Mouse (Mus musculus): ENCODE measurements around the gene Crls1. TPM values are rescaled to one million over a fixed set of nuclear protein-coding genes. Genes with fewer than 3 reads are reported as not detected.
A peak's percentile ranks its signal among the peaks of the same experiment; 100 is the strongest.

Gene Crls1
- polyA plus RNA-seq, 1 experiment from 2014 or later, result 11.2 TPM

DNA sequence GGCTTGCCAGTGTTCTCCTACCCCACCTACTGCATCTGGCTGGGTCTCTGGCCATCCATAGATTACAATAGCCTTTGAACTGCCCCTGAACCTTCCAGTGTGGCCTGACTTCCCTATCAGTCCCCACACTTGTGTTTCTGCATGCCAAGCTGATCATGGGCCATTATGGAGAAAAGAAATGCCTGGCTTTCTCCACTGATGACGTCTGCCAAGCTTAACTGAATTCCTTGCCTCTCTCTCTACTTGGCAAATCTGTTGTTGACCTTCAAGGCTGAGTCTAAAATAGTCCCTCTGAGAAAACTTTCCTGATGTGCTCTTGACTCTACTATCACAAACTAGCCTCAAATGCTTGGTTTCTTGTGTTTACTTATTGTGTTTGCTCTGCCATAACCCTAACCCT, 51.7 kb downstream of the Crls1 start:
- no peaks in the 10 kb centered on the region for H3K27me3 ChIP-seq
- H3K9me3 ChIP-seq (replicated peaks), result no peaks in the 10 kb centered on the region
- no peak overlapping the region for H3K27ac ChIP-seq
- no peak overlapping the region for H3K4me2 ChIP-seq
- no peaks in the 10 kb centered on the region for H3K4me1 ChIP-seq
- WGBS, result 51% methylated on average over 1 of the region's 1 CpGs
- no peak for ATAC-seq (replicated peaks; ENCODE audit: low FRiP score)
- H3K36me3 ChIP-seq, result no peaks in the 10 kb centered on the region
- H3K9ac ChIP-seq, result no peak overlapping the region
- no peak overlapping the region for H3K4me3 ChIP-seq (replicated peaks)

- Histone ChIP-seq H3K4me2 (no peak overlapping the region), H3K36me3 (no peaks in the 10 kb centered on the region), H3K4me1 (no peaks in the 10 kb centered on the region), H3K4me3 (replicated peaks) (no peak overlapping the region), H3K9me3 (replicated peaks) (no peaks in the 10 kb centered on the region), H3K27ac (no peak overlapping the region), H3K9ac (no peak overlapping the region), H3K27me3 (no peaks in the 10 kb centered on the region)
- no peak for ATAC-seq (replicated peaks; ENCODE audit: low FRiP score)
- 82% methylated on average over 1 of the region's 1 CpGs for WGBS
Measured at GRCm38 (mm10) chr2:132900596-132900995, 54.1 kb downstream of the Crls1 start.

- H3K27me3 ChIP-seq, result no peaks in the 10 kb centered on the region
- no peak overlapping the region for H3K27ac ChIP-seq
- ATAC-seq (replicated peaks; ENCODE audit: low FRiP score), result no peak
- H3K4me1 ChIP-seq, result no peaks in the 10 kb centered on the region
- H3K4me2 ChIP-seq, result no peak overlapping the region
- no peak overlapping the region for H3K9ac ChIP-seq
- no peak overlapping the region for H3K4me3 ChIP-seq (replicated peaks)
- H3K36me3 ChIP-seq, result no peaks in the 10 kb centered on the region
- 80% methylated on average over 4 of the region's 4 CpGs for WGBS
- no peaks in the 10 kb centered on the region for H3K9me3 ChIP-seq (replicated peaks)
Measured at GRCm38 (mm10) chr2:132901636-132902035, 55.2 kb downstream of the Crls1 start.

- WGBS, result 74% methylated on average over 4 of the region's 4 CpGs
- ATAC-seq (replicated peaks; ENCODE audit: low FRiP score), result no peak
- no peaks in the 10 kb centered on the region for H3K9me3 ChIP-seq (replicated peaks)
- no peak overlapping the region for H3K27ac ChIP-seq
- no peak overlapping the region for H3K4me3 ChIP-seq (replicated peaks)
- H3K4me2 ChIP-seq, result no peak overlapping the region
- H3K9ac ChIP-seq, result no peak overlapping the region
- H3K4me1 ChIP-seq, result no peaks in the 10 kb centered on the region
- H3K36me3 ChIP-seq, result no peaks in the 10 kb centered on the region
- no peaks in the 10 kb centered on the region for H3K27me3 ChIP-seq
Measured at GRCm38 (mm10) chr2:132902056-132902455, 55.6 kb downstream of the Crls1 start.

DNA sequence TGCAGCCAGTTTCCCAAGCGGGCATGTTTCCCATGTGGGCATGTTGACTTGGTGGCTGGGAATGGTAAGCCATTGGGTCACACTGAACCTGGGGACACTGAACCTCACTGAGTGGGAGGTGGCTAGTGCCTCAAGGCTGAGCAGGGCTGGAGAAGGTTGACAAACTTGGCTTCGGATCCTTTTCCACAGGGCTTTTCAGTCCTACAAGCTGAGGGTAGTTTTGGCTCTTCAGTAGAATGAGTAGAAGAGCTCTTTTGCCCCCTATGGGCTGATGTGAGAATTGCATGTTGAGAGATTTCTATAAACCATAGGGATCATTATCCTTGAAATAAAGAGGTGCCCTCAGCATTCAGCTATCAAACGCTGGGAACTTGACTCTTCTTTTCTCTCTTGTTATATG, 57.0 kb downstream of the Crls1 start:
- Histone ChIP-seq H3K27me3 (0 out of 2 replicates have a peak, but pooled peaks cover 2% of the 10 kb centered on the region), H3K4me3 (replicated peaks) (no peak overlapping the region), H3K27ac (no peak overlapping the region), H3K4me1 (no peaks in the 10 kb centered on the region), H3K9ac (no peak overlapping the region), H3K36me3 (no peaks in the 10 kb centered on the region), H3K9me3 (replicated peaks) (no peaks in the 10 kb centered on the region), H3K4me2 (no peak overlapping the region)
- 37% methylated on average over 3 of the region's 3 CpGs for WGBS
- ATAC-seq (replicated peaks; ENCODE audit: low FRiP score), result peak; percentile 62

GRCm38 (mm10) chr2:132904961-132905360, 58.5 kb downstream of the Crls1 start:
- Histone ChIP-seq H3K9me3 (replicated peaks) (no peaks in the 10 kb centered on the region), H3K4me3 (replicated peaks) (no peak overlapping the region), H3K4me2 (no peak overlapping the region), H3K27me3 (0 out of 2 replicates have a peak, but pooled peaks cover 3% of the 10 kb centered on the region), H3K4me1 (no peaks in the 10 kb centered on the region), H3K36me3 (no peaks in the 10 kb centered on the region), H3K9ac (no peak overlapping the region), H3K27ac (no peak overlapping the region)
- 74% methylated on average over 2 of the region's 2 CpGs for WGBS
- ATAC-seq (replicated peaks; ENCODE audit: low FRiP score), result no peak

- no peaks in the 10 kb centered on the region for H3K36me3 ChIP-seq
- H3K9ac ChIP-seq, result no peak overlapping the region
- 0 out of 2 replicates have a peak, but pooled peaks cover 3% of the 10 kb centered on the region for H3K27me3 ChIP-seq
- no peaks in the 10 kb centered on the region for H3K9me3 ChIP-seq (replicated peaks)
- H3K4me2 ChIP-seq, result no peak overlapping the region
- ATAC-seq (replicated peaks; ENCODE audit: low FRiP score), result no peak
- no peak overlapping the region for H3K27ac ChIP-seq
- 32% methylated on average over 8 of the region's 8 CpGs for WGBS
- no peak overlapping the region for H3K4me3 ChIP-seq (replicated peaks)
- no peaks in the 10 kb centered on the region for H3K4me1 ChIP-seq
Measured at GRCm38 (mm10) chr2:132906763-132907162, 60.3 kb downstream of the Crls1 start.

DNA sequence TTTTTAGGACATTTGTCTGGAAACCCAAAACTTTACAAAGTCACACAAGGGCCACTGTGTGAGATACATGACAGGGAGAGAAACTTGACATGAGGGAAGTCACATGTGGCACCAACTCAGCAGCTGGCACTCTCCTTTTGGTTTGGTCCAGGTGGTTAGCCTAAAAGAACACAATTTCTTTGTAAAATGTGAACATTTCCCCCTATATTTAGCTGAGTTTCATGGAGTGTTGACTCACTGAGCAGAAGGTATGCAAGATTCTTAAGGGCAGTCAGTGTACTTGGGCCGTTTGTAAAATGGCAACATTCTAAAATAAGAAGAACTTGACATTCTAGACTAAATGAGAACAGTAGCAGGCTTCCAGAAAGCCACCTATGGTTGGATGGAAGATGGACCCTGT, 68.3 kb downstream of the Crls1 start:
- Histone ChIP-seq H3K4me1 (no peaks in the 10 kb centered on the region), H3K36me3 (no peaks in the 10 kb centered on the region), H3K27me3 (no peaks in the 10 kb centered on the region), H3K9ac (no peak overlapping the region), H3K9me3 (replicated peaks) (no peaks in the 10 kb centered on the region), H3K4me3 (replicated peaks) (no peak overlapping the region), H3K27ac (no peak overlapping the region), H3K4me2 (no peak overlapping the region)
- no peak for ATAC-seq (replicated peaks; ENCODE audit: low FRiP score)
- 77% methylated on average over 1 of the region's 1 CpGs for WGBS

Other genes with a start within 250 kb of the Crls1 start
- 15.2 and 16.2 TPM in 2 replicates for gene Shld1, start 159.7 kb upstream of the Crls1 start, polyA plus RNA-seq (2015; fragmentation: Nextera tagmentation; extraction: Ambion mirVana)
- gene Chgb, start 65.4 kb upstream of the Crls1 start, polyA plus RNA-seq (2015; fragmentation: Nextera tagmentation; extraction: Ambion mirVana), result 4.3 and 31.0 TPM in 2 replicates
- gene Trmt6, start 30.6 kb upstream of the Crls1 start, polyA plus RNA-seq (2015; fragmentation: Nextera tagmentation; extraction: Ambion mirVana), result 31.0 and 31.2 TPM in 2 replicates
- gene Mcm8, start 30.5 kb upstream of the Crls1 start, polyA plus RNA-seq (2015; fragmentation: Nextera tagmentation; extraction: Ambion mirVana), result 15.7 and 16.8 TPM in 2 replicates
- gene Lrrn4, start 34.2 kb downstream of the Crls1 start, polyA plus RNA-seq (2015; fragmentation: Nextera tagmentation; extraction: Ambion mirVana), result 1.3 and 2.3 TPM in 2 replicates
- 14.9 and 16.2 TPM in 2 replicates for gene Fermt1, start 99.2 kb downstream of the Crls1 start, polyA plus RNA-seq (2015; fragmentation: Nextera tagmentation; extraction: Ambion mirVana)

All from kidney, embryonic 15.5 days (tissue).